Mouse (Mus musculus): Measurements from ENCODE around the gene Hrg.

Gene Hrg

DNA sequence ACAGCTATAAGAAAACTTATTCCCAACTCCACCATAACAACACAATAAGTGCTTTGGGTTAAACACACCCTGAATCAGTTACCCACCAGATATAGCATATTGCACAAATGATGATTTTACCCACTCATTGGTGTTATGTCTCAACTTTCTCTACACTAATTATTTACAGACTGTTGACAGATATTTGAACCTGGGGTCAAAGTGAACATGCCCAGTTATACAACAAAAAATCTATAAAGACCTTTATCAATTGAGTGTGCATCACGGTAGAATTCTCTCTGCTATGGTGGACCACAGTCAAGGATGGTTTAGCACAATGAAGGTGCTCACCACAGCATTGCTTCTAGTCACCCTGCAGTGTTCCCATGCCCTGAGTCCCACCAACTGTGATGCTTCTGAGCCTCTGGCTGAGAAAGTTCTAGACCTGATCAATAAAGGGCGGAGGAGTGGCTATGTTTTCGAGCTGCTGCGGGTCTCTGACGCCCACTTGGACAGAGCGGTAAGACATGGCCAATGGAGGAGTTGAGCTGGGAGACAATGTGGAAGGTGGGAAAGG lies at the start of gene Hrg:
TSS of gene Hrg (plus strand) at position 233 of the 556 bp plus-strand sequence.
- TF ChIP-seq GATA4 (IDR thresholded peaks at IDR 0.05; ENCODE audit: insufficient replicate concordance, low read length): peak; percentile 24; the same call in 1 of the 2 replicates

DNA sequence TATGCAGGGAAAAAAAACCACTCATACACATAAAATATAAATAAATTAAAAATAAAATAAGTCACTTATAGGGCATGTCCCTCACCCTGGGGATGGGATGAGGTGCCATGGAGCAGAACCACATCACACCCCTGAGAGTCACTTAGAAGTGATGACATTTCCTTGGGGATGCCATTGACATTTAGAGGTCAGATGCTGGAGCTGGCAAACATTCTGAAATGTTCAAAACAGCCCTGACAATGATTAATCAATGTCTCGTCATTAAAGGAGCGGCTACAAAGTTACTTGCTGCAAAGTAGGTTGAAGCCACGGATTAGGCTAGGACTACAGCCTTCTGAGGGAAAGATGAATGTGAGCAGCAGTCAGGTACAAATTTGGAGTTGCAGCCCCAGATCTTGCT lies 49.5 kb upstream of the Hrg start:
- TF ChIP-seq GATA4 (IDR thresholded peaks at IDR 0.05; ENCODE audit: insufficient replicate concordance, low read length): no peak

DNA sequence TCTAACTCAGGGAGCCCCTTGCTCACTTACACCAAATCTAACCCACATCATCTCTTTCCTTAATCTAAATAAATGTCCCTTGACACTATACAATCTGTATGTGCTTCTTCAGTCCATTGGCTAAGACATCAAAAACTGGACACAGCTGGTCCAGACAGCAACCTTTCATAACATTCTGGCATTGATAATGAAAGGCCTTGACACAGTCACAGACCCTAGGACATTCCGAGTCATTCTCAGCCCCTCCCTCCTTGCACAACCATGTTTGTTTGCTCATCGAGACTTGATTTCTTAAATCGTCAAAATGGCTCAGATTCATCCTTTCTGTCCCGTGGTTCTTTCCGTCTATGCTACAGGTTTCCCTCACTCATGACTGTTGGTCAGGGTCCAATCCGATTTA lies 41.6 kb upstream of the Hrg start:
- TF ChIP-seq GATA4 (IDR thresholded peaks at IDR 0.05; ENCODE audit: insufficient replicate concordance, low read length): no peak

DNA sequence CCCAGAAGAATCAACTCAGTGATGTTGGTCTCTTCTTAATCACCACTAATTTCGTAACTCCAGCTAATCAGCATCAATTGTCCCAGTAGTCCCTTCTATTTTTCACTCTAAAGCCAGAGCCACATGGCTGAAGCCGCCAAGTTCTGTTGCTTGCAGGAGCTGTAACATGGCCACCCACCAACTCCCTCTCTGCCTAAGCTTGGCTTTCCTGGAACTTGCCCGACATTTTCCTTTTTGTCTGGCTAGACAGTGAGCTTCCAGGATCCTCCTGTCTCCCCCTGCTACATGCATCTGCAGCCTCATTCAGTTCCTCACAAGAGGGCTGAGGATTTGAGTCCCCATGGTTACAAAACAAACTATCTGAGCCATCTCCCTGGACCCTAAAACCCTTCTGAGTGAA lies 38.9 kb upstream of the Hrg start:
- TF ChIP-seq GATA4 (IDR thresholded peaks at IDR 0.05; ENCODE audit: insufficient replicate concordance, low read length): no peak

DNA sequence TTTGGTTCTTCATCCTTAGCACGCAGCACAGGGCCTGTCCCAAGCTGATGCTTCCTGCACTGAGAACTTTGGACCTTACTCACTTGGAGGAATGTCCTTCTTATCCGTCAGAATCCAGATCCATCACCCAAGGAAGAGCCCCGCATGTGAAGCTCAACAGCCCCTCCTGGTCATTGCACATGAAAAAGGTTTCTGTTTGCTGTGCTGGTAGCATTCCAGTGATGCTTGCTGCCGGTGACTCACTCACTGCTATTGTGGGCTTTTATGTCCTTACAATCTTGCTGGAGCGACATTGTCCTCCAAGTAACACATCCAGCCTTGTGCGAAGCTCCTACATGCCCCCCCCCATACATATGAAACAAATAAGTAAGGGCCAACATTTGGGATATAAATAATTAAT lies 38.0 kb upstream of the Hrg start:
- TF ChIP-seq GATA4 (IDR thresholded peaks at IDR 0.05; ENCODE audit: insufficient replicate concordance, low read length): no peak

DNA sequence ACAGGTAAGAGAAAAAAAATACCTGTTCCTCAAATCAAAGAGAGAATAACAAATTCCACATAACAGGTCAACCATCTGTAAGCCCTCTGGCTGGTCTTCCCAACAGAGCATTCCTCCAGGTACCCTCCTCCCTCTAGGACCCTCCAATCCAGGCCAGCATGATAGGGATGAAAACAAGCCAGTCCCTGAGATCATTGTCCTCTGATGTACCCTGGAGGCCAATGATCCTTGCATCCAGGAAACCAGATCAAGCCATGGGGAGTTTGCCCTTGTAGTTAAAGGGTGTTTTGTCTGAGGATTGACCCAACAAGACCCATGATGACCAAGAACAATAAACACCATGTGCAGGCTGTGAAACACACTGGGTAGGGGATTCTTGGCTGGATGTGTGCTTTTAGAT lies 36.6 kb upstream of the Hrg start:
- TF ChIP-seq GATA4 (IDR thresholded peaks at IDR 0.05; ENCODE audit: insufficient replicate concordance, low read length): no peak

DNA sequence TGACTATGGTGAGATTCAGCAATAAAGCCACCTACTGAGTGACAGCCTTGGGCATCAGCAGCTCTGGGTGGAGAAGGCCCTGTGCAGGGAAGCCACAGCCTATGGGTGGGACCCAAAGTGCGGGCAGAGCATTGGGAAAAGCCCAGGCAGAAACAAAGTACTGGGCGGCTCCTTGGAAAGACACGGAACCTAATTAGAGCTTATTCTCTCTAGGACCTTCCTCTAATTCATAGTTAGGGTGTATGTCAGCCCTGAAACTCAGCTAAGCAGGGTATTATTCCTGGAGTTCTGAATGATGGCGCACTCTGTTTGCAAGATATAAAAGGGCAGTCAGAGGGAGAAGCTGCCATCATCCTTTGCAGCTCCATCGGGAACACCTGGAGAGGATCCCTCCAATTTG lies 32.8 kb upstream of the Hrg start, which contains the start of gene Fetub:
TSS of gene Fetub (plus strand) at position 301 of the 400 bp plus-strand sequence.
- no peak for TF ChIP-seq GATA4 (IDR thresholded peaks at IDR 0.05; ENCODE audit: insufficient replicate concordance, low read length)

DNA sequence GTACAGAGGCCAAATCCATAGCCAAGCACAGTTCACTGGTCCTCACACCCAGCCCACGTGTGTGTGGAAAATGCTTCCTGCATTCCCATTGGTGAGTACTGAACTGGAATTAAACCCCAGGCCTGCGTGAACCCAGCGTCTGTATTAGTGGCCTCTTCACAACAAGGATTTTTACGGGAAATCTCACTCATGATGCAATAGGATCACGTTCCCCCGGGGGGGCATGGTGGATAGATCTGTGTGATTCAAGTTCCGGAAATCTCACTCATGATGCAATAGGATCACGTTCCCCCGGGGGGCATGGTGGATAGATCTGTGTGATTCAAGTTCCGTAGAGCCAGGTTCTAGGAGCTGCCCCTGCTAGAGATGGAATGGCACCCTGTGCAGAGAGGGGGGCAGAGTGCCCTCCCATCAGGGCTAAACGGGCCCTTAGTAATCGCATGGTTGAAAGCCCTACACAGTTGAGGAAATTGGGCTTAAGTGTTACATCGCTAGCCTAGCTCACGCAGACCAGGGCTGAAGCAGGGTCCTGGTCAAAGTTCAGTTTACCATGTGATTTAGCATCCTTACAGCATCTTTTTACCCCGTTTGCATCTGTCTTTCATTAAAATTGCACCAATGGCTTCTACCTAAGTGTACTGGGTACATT lies 32.1 kb upstream of the Hrg start:
- no peak for TF ChIP-seq GATA4 (IDR thresholded peaks at IDR 0.05; ENCODE audit: insufficient replicate concordance, low read length)

DNA sequence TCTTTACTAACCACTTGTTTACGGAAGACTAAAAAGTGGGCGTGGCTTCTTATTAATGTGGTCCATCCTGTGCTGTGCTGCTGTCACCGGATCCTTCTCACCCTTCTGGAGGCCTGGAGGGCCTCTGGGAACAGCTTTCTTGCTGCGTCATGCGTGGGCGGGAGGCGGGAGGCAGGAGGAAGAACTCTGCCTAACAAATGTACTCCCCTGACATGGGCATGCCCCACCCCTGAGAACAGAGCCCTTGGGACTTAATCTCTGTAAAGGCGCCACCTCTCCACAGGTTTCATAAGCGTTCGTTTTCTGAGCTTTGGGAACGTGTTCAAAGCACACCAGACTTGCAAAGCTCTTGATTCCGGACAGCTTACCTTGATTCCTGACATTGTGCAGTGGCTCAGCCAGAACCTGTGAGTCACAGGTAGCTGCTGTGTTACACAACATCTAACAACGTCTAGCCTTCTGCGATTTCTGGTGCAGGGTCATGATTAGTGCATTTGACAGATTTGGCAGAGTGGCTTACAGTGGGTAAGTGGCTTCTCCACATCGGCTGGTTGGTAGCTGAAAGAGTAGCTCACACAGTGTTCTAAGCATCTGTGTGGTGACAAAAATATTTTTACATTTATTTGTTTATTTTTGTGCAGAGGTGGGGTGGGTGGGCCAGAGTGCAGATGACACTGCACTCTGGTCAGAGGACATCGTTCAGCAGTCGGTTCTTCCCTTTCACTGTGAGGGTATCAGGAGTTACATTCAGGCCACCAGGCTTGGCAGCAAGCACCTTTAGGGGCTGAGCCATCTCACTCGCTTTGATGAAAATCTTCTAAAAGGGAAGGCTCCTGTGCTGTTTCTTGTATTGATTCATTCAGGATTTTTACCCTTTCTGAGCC lies 30.7 kb upstream of the Hrg start:
- TF ChIP-seq GATA4 (IDR thresholded peaks at IDR 0.05; ENCODE audit: insufficient replicate concordance, low read length): no peak; the same call in 1 of the 2 replicates

DNA sequence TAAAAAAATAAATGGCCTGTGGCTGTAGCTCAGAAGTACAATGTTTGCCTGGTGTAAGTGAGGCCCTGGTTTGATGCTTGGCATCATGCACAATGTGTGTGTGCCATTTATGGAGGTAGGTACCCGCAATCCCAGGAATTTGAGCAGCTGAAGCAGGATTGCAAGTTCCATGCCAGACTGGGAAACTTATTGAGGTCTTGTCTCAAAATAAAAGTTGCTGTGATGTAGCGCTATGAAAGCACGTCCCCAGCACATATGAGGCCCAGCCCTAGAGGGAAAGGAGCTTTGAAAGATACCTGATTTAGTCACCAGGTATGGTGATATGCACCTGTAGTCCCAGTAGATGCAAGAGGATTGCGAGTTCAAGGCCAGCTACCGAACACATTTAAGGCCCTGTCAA lies 29.1 kb upstream of the Hrg start:
- TF ChIP-seq GATA4 (IDR thresholded peaks at IDR 0.05; ENCODE audit: insufficient replicate concordance, low read length): no peak

DNA sequence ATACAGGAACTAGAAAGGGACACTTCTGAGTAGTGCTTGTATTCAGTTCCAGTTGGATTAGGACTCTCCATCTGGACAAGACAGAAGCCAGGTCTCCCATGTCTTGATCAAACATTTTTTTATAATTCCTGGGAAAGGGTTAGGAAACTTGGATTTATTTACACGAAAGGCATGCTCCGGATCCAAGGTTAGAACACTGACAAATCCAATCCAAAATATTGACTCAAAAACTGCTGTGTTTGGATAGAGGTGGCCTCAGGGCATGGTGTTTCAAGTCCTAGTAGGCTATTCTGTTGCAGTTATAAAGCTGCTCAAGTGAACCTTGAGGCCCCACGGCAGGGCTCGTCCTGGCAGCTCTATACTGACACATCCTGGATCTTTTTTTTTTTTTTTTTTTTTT lies 28.4 kb upstream of the Hrg start:
- no peak for TF ChIP-seq GATA4 (IDR thresholded peaks at IDR 0.05; ENCODE audit: insufficient replicate concordance, low read length)

DNA sequence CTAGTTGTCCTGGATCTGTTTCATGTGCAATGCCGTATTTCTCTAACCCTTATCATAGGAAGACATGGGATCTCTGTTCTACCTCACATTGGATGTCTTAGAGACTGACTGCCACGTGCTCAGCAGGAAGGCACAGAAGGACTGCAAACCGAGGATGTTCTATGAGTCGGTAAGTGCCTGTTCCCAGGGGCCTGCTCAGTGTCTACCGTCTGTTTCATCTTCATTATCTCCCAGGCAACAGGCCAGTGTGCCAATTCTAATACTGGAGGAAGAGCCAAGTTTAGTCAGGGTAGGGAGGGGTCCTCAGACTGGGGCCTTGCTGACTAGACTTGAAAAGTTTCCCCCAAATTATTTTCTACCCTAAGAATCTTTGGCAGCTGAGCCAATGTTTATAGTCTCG lies 21.3 kb upstream of the Hrg start:
- no peak for TF ChIP-seq GATA4 (IDR thresholded peaks at IDR 0.05; ENCODE audit: insufficient replicate concordance, low read length)

DNA sequence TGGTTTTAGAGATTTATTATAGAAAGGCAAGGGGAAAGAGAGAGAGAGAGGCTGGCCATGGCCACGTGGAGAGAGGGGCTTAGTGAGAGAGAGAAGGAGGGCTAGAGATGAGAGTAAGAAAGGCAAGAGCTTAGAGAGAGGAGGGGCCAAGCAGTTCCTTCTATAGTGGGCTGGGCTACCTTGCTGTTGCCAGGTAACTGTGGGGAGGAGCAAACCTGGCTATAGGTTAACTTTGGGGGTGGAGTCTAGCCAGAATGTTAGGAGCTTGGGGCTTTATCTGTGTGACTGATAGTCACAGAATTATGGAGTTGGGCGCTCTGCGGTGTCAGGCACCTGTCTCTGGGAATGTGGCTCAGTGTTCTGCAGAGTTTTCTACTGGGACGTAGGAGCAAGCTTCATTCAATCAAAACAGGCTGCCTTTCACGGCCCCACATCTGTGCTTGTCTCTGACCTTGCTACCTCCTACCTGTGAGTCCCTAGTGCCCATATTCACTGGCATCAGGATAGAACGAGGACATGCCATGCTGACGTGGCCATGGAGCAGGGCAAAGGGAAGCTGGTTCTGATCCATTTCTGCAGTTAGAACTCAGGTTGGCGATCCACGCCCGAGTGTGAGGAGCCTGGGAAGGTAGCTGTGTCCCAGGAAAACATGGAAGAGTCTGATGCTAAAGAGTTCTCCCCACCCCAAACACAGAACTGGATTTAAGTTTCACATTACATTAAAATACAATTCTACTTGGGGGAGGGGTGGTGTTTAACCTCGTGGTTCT lies 19.3 kb upstream of the Hrg start:
- no peak for TF ChIP-seq GATA4 (IDR thresholded peaks at IDR 0.05; ENCODE audit: insufficient replicate concordance, low read length)

DNA sequence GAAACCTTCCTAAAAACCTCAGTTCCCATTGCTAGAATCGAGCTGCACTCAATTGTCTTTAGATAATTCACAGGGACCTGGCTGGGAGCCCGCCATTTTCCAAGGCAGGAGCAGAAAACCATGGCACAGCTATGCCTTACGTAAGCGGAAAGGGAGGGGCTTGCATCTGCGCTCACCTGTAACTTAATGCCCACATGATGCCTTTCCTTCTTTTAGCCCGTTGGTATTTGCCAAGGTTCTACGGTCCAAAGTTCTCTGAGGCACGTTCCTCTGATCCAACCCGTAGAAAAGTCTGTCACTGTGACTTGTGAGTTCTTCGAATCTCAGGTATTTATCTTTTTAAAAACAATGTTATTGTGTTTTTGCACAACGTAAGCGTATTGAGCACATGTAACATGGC lies 13.2 kb upstream of the Hrg start:
- no peak for TF ChIP-seq GATA4 (IDR thresholded peaks at IDR 0.05; ENCODE audit: insufficient replicate concordance, low read length)

DNA sequence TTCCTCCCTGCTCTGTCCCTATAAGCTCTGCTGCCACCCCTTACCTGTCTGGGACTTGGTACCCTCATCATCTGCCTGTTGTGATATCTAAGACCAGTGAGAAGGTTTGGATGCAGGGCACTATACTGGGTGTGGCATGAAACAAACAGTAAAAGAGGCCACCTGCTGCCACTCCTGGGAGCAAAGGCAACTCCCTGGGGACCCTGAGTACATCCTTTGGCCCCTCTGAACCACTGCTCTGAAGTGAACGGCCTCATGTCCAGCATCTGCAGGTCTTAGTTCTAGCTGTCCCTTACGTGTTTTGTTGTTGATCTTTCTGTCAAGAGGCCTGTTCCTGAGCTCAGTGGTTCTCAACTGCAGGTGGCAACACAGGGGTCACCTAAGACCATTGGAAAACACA lies 12.3 kb upstream of the Hrg start:
- TF ChIP-seq GATA4 (IDR thresholded peaks at IDR 0.05; ENCODE audit: insufficient replicate concordance, low read length): no peak
